Mouse (Mus musculus): ENCODE results near the gene Pou5f1. TPM values are rescaled to one million over a fixed set of nuclear protein-coding genes. Genes with fewer than 3 reads are reported as not detected.

Gene Pou5f1
- polyA plus RNA-seq, 1 experiment = not detected

DNA sequence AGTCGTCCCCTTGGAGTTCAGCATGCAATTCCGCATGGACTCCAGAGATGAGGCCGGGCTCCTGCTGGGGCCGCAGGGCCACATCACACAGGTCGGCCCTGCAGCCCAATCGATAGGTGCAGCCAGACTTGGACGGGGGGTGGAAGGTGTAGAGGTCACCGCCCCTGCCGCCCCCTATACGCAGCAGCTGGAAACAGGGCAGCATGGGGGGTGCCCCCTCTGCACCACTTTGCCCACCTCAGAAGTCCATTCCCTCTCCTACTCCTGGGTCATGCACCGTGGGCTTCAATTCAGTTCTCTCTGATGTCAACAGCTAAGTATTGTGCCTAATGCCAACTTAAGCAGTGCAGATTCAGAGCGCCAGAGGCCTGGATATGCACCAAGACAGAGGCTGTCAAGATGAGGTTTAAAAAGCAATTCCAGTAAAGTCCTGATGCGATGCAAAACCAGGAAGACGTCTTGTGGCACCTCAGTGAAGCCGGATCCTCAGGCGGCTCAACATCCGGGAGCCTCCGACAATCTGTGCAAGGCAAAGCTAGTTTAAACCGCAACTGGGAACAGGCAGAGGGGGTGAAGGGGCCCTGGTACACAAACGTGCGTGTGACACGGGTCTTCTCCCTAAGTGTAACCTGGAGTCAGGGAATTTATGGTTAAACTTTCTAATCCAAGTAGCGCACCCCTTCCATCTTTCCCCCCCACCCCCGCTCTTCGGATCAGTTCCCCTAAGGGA lies 10.3 kb downstream of the Pou5f1 start:
- Histone ChIP-seq H3K27me3 (ENCODE audit: control insufficient read depth, insufficient read depth, insufficient read length) (no peaks in the 10 kb centered on the region), H3ac (ENCODE audit: control insufficient read depth, insufficient read length, low read depth) (peak overlapping the region; percentile 66), H3K36me3 (ENCODE audit: control insufficient read depth, insufficient read depth) (peaks cover 20% of the 10 kb centered on the region), H3K79me3 (ENCODE audit: low read depth) (peaks cover 12% of the 10 kb centered on the region), H3K4me3 (ENCODE audit: insufficient read depth, poor library complexity, severe bottlenecking) (peak overlapping the region; percentile 46), H3K79me2 (ENCODE audit: control insufficient read depth, insufficient read depth) (peaks cover 33% of the 10 kb centered on the region)
- TF ChIP-seq CEBPB (IDR thresholded peaks at IDR 0.05; ENCODE audit: low read depth) (no peak), MAX (IDR thresholded peaks at IDR 0.05) (no peak), CTCF (IDR thresholded peaks at IDR 0.05; ENCODE audit: control insufficient read depth, insufficient read depth, insufficient read length) (no peak), MYOG (IDR thresholded peaks at IDR 0.05; ENCODE audit: control insufficient read depth, extremely low read depth, insufficient read length) (no peak), FOSL1 (IDR thresholded peaks at IDR 0.05; ENCODE audit: insufficient read depth, low read length, poor library complexity, severe bottlenecking) (no peak), USF1 (IDR thresholded peaks at IDR 0.05; ENCODE audit: low read depth) (no peak), MYOD1 (IDR thresholded peaks at IDR 0.05; ENCODE audit: control insufficient read depth, insufficient read length, low read depth) (no peak)

DNA sequence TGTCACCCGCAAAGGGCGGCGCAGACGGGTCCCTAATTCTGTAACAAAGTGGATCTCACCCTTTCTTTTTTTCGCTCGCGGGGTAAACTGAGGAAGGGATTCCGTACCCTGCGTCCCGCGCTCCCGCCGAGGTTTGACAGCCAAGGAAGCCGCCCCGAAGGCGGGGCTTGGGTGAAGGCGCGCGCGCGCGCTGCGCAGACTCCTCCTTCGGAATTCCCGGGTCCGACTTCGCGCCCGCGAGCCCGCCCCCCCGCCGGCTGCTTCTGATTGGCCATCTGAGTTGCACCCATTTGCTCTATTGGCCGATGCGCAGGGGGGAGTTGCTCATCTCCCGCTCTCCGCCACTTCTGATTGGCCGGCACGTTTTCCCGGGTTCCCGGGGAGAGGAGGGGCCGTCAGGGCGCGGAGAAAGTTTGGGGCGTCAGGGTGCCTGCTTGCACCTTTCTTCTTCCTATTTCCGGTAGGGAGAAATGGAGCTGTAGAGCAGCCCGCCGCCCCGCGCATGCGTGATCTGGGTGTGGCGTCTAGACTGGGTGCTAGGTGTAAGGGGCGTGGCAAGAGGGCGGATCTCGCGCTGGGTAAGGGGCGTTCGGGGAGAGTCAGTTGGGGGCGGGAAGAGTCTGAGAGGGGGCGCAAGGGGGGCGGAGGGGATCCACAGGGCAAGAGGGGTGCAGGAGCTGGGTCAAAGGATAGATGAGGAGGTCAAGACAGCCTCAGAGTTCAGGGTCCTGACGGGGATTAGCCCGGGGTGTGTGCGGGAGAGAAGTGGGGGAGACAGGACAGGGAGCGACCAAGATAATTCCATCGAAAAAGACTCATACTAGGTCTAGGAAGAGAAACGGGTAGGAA lies 11.1 kb downstream of the Pou5f1 start, which contains the start of the genes Tcf19 and Cchcr1:
TSS of gene Tcf19 (minus strand) at position 173 of the 849 bp plus-strand sequence.
TSS of gene Cchcr1 (plus strand) at position 449 of the 849 bp plus-strand sequence.
- peaks cover 20% of the 10 kb centered on the region for H3K36me3 ChIP-seq (ENCODE audit: control insufficient read depth, insufficient read depth)
- TF ChIP-seq MYOD1 (IDR thresholded peaks at IDR 0.05; ENCODE audit: control insufficient read depth, insufficient read length, low read depth) = no peak
- TF ChIP-seq MYOG (IDR thresholded peaks at IDR 0.05; ENCODE audit: control insufficient read depth, extremely low read depth, insufficient read length) = no peak
- no peak for TF ChIP-seq FOSL1 (IDR thresholded peaks at IDR 0.05; ENCODE audit: insufficient read depth, low read length, poor library complexity, severe bottlenecking)
- no peak for TF ChIP-seq CTCF (IDR thresholded peaks at IDR 0.05; ENCODE audit: control insufficient read depth, insufficient read depth, insufficient read length)
- no peak for TF ChIP-seq USF1 (IDR thresholded peaks at IDR 0.05; ENCODE audit: low read depth)
- no peak for TF ChIP-seq MAX (IDR thresholded peaks at IDR 0.05)

DNA sequence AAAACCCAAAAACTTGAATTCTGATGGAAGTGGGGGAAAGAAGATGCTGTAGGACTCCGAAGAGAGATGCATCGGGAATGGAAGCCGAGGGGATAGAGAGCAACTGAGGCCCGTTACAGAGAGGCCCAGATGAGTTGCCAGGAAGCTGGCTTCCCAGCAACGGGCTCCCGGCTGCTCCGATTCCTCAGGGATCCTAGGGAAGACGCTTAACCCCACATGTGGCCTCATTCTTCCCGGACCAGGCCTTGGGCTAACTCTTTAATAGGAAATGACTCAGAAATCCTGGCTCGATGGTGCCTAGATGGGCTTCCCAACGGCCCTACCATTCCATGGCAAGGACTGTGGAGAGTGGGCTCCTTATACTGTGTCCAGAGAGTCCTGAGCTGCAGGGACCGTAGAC lies 11.7 kb downstream of the Pou5f1 start:
- peak overlapping the region; percentile 76 for H3K4me3 ChIP-seq (ENCODE audit: insufficient read depth, poor library complexity, severe bottlenecking)
- H3K79me2 ChIP-seq (ENCODE audit: control insufficient read depth, insufficient read depth) = peaks cover 33% of the 10 kb centered on the region
- peaks cover 12% of the 10 kb centered on the region for H3K79me3 ChIP-seq (ENCODE audit: low read depth)
- TF ChIP-seq MYOD1 (IDR thresholded peaks at IDR 0.05; ENCODE audit: control insufficient read depth, insufficient read length, low read depth) (no peak), FOSL1 (IDR thresholded peaks at IDR 0.05; ENCODE audit: insufficient read depth, low read length, poor library complexity, severe bottlenecking) (no peak), CTCF (IDR thresholded peaks at IDR 0.05; ENCODE audit: control insufficient read depth, insufficient read depth, insufficient read length) (no peak), CEBPB (IDR thresholded peaks at IDR 0.05; ENCODE audit: low read depth) (no peak), USF1 (IDR thresholded peaks at IDR 0.05; ENCODE audit: low read depth) (no peak), MYOG (IDR thresholded peaks at IDR 0.05; ENCODE audit: control insufficient read depth, extremely low read depth, insufficient read length) (no peak), MAX (IDR thresholded peaks at IDR 0.05) (no peak)
- peak overlapping the region; percentile 65 for H3ac ChIP-seq (ENCODE audit: control insufficient read depth, insufficient read length, low read depth)
- no peaks in the 10 kb centered on the region for H3K27me3 ChIP-seq (ENCODE audit: control insufficient read depth, insufficient read depth, insufficient read length)
- H3K36me3 ChIP-seq (ENCODE audit: control insufficient read depth, insufficient read depth) = peaks cover 22% of the 10 kb centered on the region

More for the DNA sequence above, 11.1 kb downstream of the Pou5f1 start, which contains the start of the genes Tcf19 and Cchcr1:
- peak within 1 kb of the TSS; percentile 76 for H3K4me3 ChIP-seq (ENCODE audit: insufficient read depth, poor library complexity, severe bottlenecking)
- peaks cover 33% of the 10 kb centered on the region for H3K79me2 ChIP-seq (ENCODE audit: control insufficient read depth, insufficient read depth)
- H3K27me3 ChIP-seq (ENCODE audit: control insufficient read depth, insufficient read depth, insufficient read length) = no peaks in the 10 kb centered on the region
- H3K79me3 ChIP-seq (ENCODE audit: low read depth) = peaks cover 12% of the 10 kb centered on the region
- peak within 1 kb of the TSS; percentile 66 for H3ac ChIP-seq (ENCODE audit: control insufficient read depth, insufficient read length, low read depth)

DNA sequence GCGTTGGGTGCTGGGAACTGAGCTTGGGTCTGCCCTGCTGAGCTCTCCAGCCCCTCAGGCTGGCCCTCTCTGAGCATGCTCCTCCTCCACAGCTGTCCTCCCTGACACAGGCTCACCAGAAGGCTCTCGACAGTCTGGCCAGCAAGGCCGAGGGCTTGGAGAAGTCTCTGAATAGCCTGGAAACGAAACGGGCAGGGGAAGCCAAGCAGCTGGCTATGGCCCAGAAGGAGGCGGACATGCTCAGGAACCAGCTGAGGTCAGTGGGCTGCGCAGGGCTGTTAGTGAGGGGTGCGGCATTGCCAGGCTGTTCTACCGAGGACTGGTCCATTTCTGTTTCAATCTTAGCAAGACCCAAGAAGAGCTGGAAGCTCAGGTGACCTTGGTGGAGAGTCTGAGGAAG lies 18.5 kb downstream of the Pou5f1 start:
- TF ChIP-seq USF1 (IDR thresholded peaks at IDR 0.05; ENCODE audit: low read depth) = no peak
- no peak for TF ChIP-seq CTCF (IDR thresholded peaks at IDR 0.05; ENCODE audit: control insufficient read depth, insufficient read depth, insufficient read length)
- TF ChIP-seq MAX (IDR thresholded peaks at IDR 0.05) = no peak
- no peak for TF ChIP-seq FOSL1 (IDR thresholded peaks at IDR 0.05; ENCODE audit: insufficient read depth, low read length, poor library complexity, severe bottlenecking)
- no peak for TF ChIP-seq CEBPB (IDR thresholded peaks at IDR 0.05; ENCODE audit: low read depth)
- no peak for TF ChIP-seq MYOG (IDR thresholded peaks at IDR 0.05; ENCODE audit: control insufficient read depth, extremely low read depth, insufficient read length)
- TF ChIP-seq MYOD1 (IDR thresholded peaks at IDR 0.05; ENCODE audit: control insufficient read depth, insufficient read length, low read depth) = no peak
- Histone ChIP-seq H3ac (ENCODE audit: control insufficient read depth, insufficient read length, low read depth) (no peak overlapping the region), H3K79me2 (ENCODE audit: control insufficient read depth, insufficient read depth) (no peaks in the 10 kb centered on the region), H3K27me3 (ENCODE audit: control insufficient read depth, insufficient read depth, insufficient read length) (no peaks in the 10 kb centered on the region), H3K36me3 (ENCODE audit: control insufficient read depth, insufficient read depth) (peaks cover 25% of the 10 kb centered on the region), H3K79me3 (ENCODE audit: low read depth) (no peaks in the 10 kb centered on the region), H3K4me3 (ENCODE audit: insufficient read depth, poor library complexity, severe bottlenecking) (no peak overlapping the region)

DNA sequence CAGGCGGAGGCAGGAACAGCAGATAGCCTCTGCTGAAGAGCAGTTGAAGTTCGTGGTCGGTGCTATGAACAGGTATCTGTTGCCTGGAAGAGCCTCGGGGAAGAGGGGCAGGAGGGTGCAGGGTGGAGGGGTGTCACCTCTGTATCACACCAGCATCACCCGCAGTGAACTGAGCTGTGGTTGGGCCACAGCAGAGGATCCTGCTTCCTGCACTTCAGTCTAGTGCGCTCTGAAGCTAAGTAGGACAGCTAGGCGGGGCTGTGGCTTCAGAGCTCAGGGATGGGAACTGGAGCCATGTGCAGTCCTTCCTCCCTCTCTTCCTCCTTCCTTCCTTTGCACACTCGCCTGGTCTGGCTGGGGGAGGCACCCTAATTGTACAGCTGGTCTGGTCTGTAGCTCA lies 20.8 kb downstream of the Pou5f1 start:
- H3K79me3 ChIP-seq (ENCODE audit: low read depth) = no peaks in the 10 kb centered on the region
- no peaks in the 10 kb centered on the region for H3K27me3 ChIP-seq (ENCODE audit: control insufficient read depth, insufficient read depth, insufficient read length)
- TF ChIP-seq MAX (IDR thresholded peaks at IDR 0.05) = no peak
- no peak for TF ChIP-seq MYOG (IDR thresholded peaks at IDR 0.05; ENCODE audit: control insufficient read depth, extremely low read depth, insufficient read length)
- TF ChIP-seq MYOD1 (IDR thresholded peaks at IDR 0.05; ENCODE audit: control insufficient read depth, insufficient read length, low read depth) = no peak
- no peak for TF ChIP-seq USF1 (IDR thresholded peaks at IDR 0.05; ENCODE audit: low read depth)
- no peak for TF ChIP-seq FOSL1 (IDR thresholded peaks at IDR 0.05; ENCODE audit: insufficient read depth, low read length, poor library complexity, severe bottlenecking)
- no peak for TF ChIP-seq CEBPB (IDR thresholded peaks at IDR 0.05; ENCODE audit: low read depth)
- TF ChIP-seq CTCF (IDR thresholded peaks at IDR 0.05; ENCODE audit: control insufficient read depth, insufficient read depth, insufficient read length) = no peak
- no peak overlapping the region for H3ac ChIP-seq (ENCODE audit: control insufficient read depth, insufficient read length, low read depth)
- no peak overlapping the region for H3K4me3 ChIP-seq (ENCODE audit: insufficient read depth, poor library complexity, severe bottlenecking)
- peaks cover 29% of the 10 kb centered on the region for H3K36me3 ChIP-seq (ENCODE audit: control insufficient read depth, insufficient read depth)
- H3K79me2 ChIP-seq (ENCODE audit: control insufficient read depth, insufficient read depth) = no peaks in the 10 kb centered on the region

Data from C2C12 (cell line).